Mouse (Mus musculus) heart, postnatal 0 days (tissue): ENCODE measurements around the gene Col8a1.
A peak's percentile ranks its signal among the peaks of the same experiment; 100 is the strongest.

Experiments used
- CTCF ChIP-seq: IDR thresholded peaks from 2 replicates; pipeline ENCODE4 v1.5.1; 2016; ENCODE audit warnings: antibody characterized with exemption, control low read depth, low read depth
- EP300 ChIP-seq: IDR thresholded peaks from 2 replicates; pipeline ENCODE4 v1.6.1; 2016; ENCODE audit warnings: antibody characterized with exemption, low read depth

DNA sequence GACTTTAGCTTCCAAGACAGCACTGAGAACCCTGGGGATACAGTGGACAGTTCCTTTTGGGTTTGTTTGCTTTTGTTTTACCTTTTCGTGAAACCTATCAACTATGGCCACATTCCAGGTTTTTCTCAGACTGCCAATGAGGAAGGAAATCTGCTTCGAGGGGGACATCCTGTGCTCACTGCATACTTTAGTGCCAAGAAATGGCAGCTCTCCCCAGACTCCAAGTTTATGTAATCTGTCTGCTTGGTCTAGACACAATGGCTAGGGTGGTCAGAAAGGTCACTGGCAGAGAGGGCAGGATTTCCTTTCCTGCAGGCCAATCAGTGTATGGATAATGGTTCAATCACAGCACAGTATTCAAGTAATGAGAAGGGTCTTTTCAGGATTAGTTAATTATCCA is 172.5 kb downstream of the Col8a1 start:
- no peak for TF ChIP-seq CTCF
- peak; percentile 93 for TF ChIP-seq EP300
